Mouse (Mus musculus): ENCODE measurements around the gene Rpl31. TPM values are rescaled to one million over a fixed set of nuclear protein-coding genes. Genes with fewer than 3 reads are reported as not detected.

Rpl31 gene
- polyA plus RNA-seq, 1 experiment from 2014 or later = 449 TPM

DNA sequence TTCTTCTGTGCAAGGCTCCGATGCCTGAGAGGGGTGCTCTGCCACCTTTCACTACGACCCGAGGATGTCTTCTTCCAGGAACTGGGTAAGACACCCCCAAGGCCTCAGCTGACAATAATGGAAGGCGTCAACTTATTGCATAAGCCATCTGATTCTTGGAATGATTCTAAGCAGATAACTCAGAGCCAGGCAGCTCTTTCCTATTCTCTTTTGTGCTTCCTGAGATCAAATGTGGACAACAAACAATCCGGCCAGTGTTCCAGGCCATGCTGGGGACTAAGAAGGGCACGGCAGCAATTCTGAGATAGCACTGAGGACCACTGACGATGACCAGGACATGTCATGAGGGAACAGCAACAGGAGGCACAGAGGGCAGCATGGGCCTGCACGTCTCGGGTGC lies 51.2 kb downstream of the Rpl31 start:
- Histone ChIP-seq H3K9me3 (ENCODE audit: control insufficient read depth, low read length) (no peaks in the 10 kb centered on the region), H3K9ac (replicated peaks; ENCODE audit: low read length) (no peak overlapping the region), H3K27ac (replicated peaks; ENCODE audit: low read depth, low read length) (no peak overlapping the region), H3K4me2 (ENCODE audit: low read length) (no peak overlapping the region), H3K27me3 (ENCODE audit: control insufficient read depth, insufficient read depth, low read length) (no peaks in the 10 kb centered on the region), H3K4me1 (ENCODE audit: control insufficient read depth, insufficient read depth, low read length) (0 out of 2 replicates have a peak, but pooled peaks cover 5% of the 10 kb centered on the region), H3K4me3 (replicated peaks; ENCODE audit: low read depth, low read length) (no peak overlapping the region), H3K36me3 (ENCODE audit: control insufficient read depth, insufficient read depth, low read length) (no peaks in the 10 kb centered on the region)
- WGBS = 89% methylated on average over 9 of the region's 9 CpGs
- ATAC-seq (ENCODE audit: low FRiP score, low TSS enrichment) (no peak), DNase-seq (no peak)

DNA sequence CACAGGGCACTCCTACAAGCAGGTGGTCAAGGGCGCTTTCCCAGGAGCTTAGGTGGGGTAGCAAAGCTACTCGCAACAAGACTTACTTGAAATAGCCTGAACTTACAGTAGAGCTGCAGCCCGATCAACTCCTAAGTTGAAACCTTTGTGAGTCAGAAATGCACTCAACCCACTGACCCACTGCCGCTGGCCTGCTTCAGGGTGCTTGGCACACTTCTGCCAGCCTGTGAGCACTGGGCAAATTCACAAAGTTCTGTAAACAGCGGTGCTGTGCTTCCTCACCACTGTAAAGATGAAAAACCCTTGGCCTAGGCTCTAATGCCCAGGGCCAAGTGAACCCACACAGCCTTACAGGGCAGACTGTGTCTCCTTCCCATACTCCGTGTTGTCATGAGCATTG lies 53.3 kb downstream of the Rpl31 start:
- 0 out of 2 replicates have a peak, but pooled peaks cover 5% of the 10 kb centered on the region for H3K4me1 ChIP-seq (ENCODE audit: control insufficient read depth, insufficient read depth, low read length)
- H3K27me3 ChIP-seq (ENCODE audit: control insufficient read depth, insufficient read depth, low read length) = no peaks in the 10 kb centered on the region
- H3K36me3 ChIP-seq (ENCODE audit: control insufficient read depth, insufficient read depth, low read length) = no peaks in the 10 kb centered on the region
- 94% methylated on average over 6 of the region's 6 CpGs for WGBS
- H3K4me2 ChIP-seq (ENCODE audit: low read length) = no peak overlapping the region
- H3K27ac ChIP-seq (replicated peaks; ENCODE audit: low read depth, low read length) = no peak overlapping the region
- DNase-seq (no peak), ATAC-seq (ENCODE audit: low FRiP score, low TSS enrichment) (no peak)
- no peak overlapping the region for H3K4me3 ChIP-seq (replicated peaks; ENCODE audit: low read depth, low read length)
- H3K9ac ChIP-seq (replicated peaks; ENCODE audit: low read length) = no peak overlapping the region
- H3K9me3 ChIP-seq (ENCODE audit: control insufficient read depth, low read length) = no peaks in the 10 kb centered on the region

Other genes with a start within 250 kb of the Rpl31 start
- 0.33 and 0.42 TPM in 2 replicates for gene Npas2, start 174.1 kb upstream of the Rpl31 start, polyA plus RNA-seq (2014; fragmentation: Nextera tagmentation; extraction: Ambion mirVana)
- gene Tbc1d8, start 110.9 kb downstream of the Rpl31 start, polyA plus RNA-seq (2014; fragmentation: Nextera tagmentation; extraction: Ambion mirVana) = 8.9 and 12.1 TPM in 2 replicates
- gene Cnot11, start 167.2 kb downstream of the Rpl31 start, polyA plus RNA-seq (2014; fragmentation: Nextera tagmentation; extraction: Ambion mirVana) = 16.9 and 21.0 TPM in 2 replicates
- gene Rnf149, start 209.6 kb downstream of the Rpl31 start, polyA plus RNA-seq (2014; fragmentation: Nextera tagmentation; extraction: Ambion mirVana) = 21.5 and 25.7 TPM in 2 replicates